Mouse (Mus musculus) megakaryocyte, embryonic 14.5 days (primary cell): ENCODE measurements around the gene Olig3.

Source experiments
- FLI1 ChIP-seq: IDR thresholded peaks from 2 replicates; pipeline ENCODE4 v1.6.1; 2012; ENCODE audit warnings: low read length, inconsistent platforms, mixed read lengths
- GATA1 ChIP-seq: IDR thresholded peaks from 3 replicates; pipeline ENCODE4 v1.6.1; 2012; ENCODE audit warnings: mixed read lengths, low read length, inconsistent platforms, borderline replicate concordance

DNA sequence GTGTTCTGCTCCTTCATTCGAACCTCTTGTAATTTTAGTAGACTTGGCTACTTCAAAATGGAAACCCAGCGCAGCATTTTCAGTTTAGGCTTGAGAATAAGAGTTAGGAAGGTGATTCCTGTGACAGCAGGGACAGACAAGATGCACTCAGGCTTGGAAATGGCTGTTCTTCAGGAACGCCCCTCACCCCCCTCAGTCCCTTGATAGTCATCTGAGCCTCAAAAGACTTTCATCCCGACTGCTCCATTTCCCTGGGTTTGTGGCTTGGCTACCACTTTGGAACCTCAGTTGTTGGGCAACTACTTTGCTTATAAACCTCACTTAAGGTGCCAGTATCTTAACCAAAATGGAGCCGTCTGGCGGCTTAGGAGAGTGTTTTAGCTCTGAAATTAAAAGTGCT is 2.2 kb upstream of the Olig3 start:
- no peak for TF ChIP-seq GATA1
- no peak for TF ChIP-seq FLI1
